ENCODE assay signal across 7 mouse cellular contexts in the genomic region with DNA sequence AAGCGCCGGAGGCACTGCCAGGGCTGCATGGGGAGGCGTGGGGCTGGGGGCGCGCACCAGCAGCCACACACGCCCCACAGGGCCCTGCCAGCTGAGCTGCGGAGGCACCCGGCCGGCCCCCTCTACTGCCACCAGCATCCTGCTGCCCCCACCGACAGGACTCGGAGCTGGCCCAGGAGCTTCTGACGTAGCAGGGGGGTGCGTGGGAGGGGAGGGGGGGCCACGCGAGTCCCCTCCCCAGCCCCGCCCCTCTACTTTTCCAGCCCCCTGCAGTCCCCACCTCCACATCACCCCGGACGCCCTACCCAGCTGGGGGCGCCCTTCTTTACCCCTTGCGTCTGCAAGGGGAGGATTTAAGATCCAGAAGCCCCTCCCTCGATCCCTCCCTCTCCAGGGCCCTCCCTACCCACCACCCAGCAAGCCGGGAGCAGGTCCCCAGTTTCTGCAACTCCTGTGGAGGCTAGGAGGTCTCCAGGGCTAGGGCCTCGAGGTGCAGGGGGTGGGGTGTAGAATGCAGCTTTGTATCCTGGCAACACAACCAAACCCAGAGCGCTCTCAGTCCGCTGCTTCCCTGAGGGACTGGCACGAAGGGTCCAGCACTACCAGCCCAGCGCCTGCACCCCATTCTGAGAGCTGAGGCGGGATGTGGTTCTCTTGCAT. TPM values are rescaled to one million over a fixed set of nuclear protein-coding genes. Genes with fewer than 3 reads are reported as not detected.
A peak's percentile ranks its signal among the peaks of the same experiment; 100 is the strongest.
DNase-seq lines count a peak whose midpoint lies in the region; ATAC-seq and TF ChIP-seq lines count a peak whose summit lies in the region.

No protein-coding gene starts in this region.

- peak overlapping the region; percentile 49; the same call in 1 of the 2 replicates for H3K9ac ChIP-seq in embryonic facial prominence, embryonic 13.5 days
- H3K9ac ChIP-seq in stomach, embryonic 14.5 days (replicated peaks; ENCODE audit: low read depth, low read length) = no peak overlapping the region

- peaks cover 9% of the 10 kb centered on the region; the same call in 1 of the 2 replicates for H3K27me3 ChIP-seq in thymus, adult 2 months (ENCODE audit: control insufficient read depth, insufficient read depth, low read length)
- H3K27me3 ChIP-seq in embryonic facial prominence, embryonic 13.5 days = peaks cover 94% of the 10 kb centered on the region
- peaks cover 26% of the 10 kb centered on the region for H3K27me3 ChIP-seq in stomach, embryonic 14.5 days (ENCODE audit: control insufficient read depth, insufficient read depth, low read length)

- no peak overlapping the region for H3K4me3 ChIP-seq in thymus, adult 2 months (ENCODE audit: control insufficient read depth, insufficient read depth, low read length)
- H3K4me3 ChIP-seq in embryonic facial prominence, embryonic 13.5 days = peak overlapping the region; percentile 67
- peak overlapping the region; percentile 57 for H3K4me3 ChIP-seq in stomach, embryonic 14.5 days (ENCODE audit: low read depth, low read length)

- peak; percentile 16 for DNase-seq in thymus, adult 2 months
- DNase-seq in thymus, adult 18-20 months = no peak
- peak; percentile 84 to 87 for DNase-seq in layer of hippocampus, adult 18-20 months (ENCODE audit: low spot score in 2 of 2)
- DNase-seq in lung, postnatal 10 days = peak; percentile 28
- no peak for DNase-seq in ovary, adult 18-20 months (ENCODE audit: low spot score)

- peaks cover 7% of the 10 kb centered on the region for H3K4me1 ChIP-seq in thymus, adult 2 months (replicated peaks; ENCODE audit: control insufficient read depth, insufficient read depth, low read length)
- peaks cover 67% of the 10 kb centered on the region for H3K4me1 ChIP-seq in embryonic facial prominence, embryonic 13.5 days
- peaks cover 13% of the 10 kb centered on the region for H3K4me1 ChIP-seq in stomach, embryonic 14.5 days (ENCODE audit: control insufficient read depth, insufficient read depth, low read length)

- no peak overlapping the region for H3K27ac ChIP-seq in thymus, adult 2 months (ENCODE audit: control insufficient read depth, insufficient read depth, low read length)
- H3K27ac ChIP-seq in embryonic facial prominence, embryonic 13.5 days = no peak overlapping the region
- H3K27ac ChIP-seq in stomach, embryonic 14.5 days (ENCODE audit: low read length) = no peak overlapping the region

- H3K4me2 ChIP-seq in embryonic facial prominence, embryonic 13.5 days = peak overlapping the region; percentile 96
- H3K4me2 ChIP-seq in stomach, embryonic 14.5 days (replicated peaks; ENCODE audit: low read depth, low read length) = peak overlapping the region; percentile 99

- H3K36me3 ChIP-seq in thymus, adult 2 months (ENCODE audit: control insufficient read depth, insufficient read depth, low read length) = no peaks in the 10 kb centered on the region
- no peaks in the 10 kb centered on the region for H3K36me3 ChIP-seq in embryonic facial prominence, embryonic 13.5 days
- no peaks in the 10 kb centered on the region for H3K36me3 ChIP-seq in stomach, embryonic 14.5 days (ENCODE audit: control insufficient read depth, insufficient read depth, low read length)

- no peak for ATAC-seq in embryonic facial prominence, embryonic 13.5 days (ENCODE audit: insufficient number of reproducible peaks, insufficient read depth, low FRiP score, low TSS enrichment, low read depth)
- ATAC-seq in stomach, embryonic 14.5 days (ENCODE audit: insufficient number of reproducible peaks, insufficient read depth, low FRiP score, low read depth) = no peak; the same call in 1 of the 2 replicates

- 5% methylated on average over 28 of the region's 28 CpGs for WGBS in thymus, adult 2 months
- WGBS in embryonic facial prominence, embryonic 13.5 days = under 1% methylated on average over 26 of the region's 28 CpGs
- WGBS in stomach, embryonic 14.5 days = 1% methylated on average over 26 of the region's 28 CpGs

- no peak for TF ChIP-seq CTCF in thymus, adult 2 months (IDR thresholded peaks at IDR 0.05; ENCODE audit: borderline replicate concordance, control insufficient read depth, extremely low read depth, insufficient read depth, low read length, poor library complexity)

- no peak for TF ChIP-seq POLR2A in thymus, adult 2 months (IDR thresholded peaks at IDR 0.05; ENCODE audit: control insufficient read depth, extremely low read depth, insufficient read depth, low read length, poor library complexity)

- no peaks in the 10 kb centered on the region for H3K9me3 ChIP-seq in embryonic facial prominence, embryonic 13.5 days
- H3K9me3 ChIP-seq in stomach, embryonic 14.5 days (ENCODE audit: control insufficient read depth, low read depth, low read length) = no peaks in the 10 kb centered on the region

RNA-seq across cellular contexts. Expression of gene Srcin1, which starts 2.0 kb away (rescaled TPM):
- polyA plus RNA-seq in thymus, adult 2 months (2012; rRNA removed) = 0.32 and 0.55 TPM in 2 replicates
- 0.76 and 1.2 TPM in 2 replicates for polyA plus RNA-seq in embryonic facial prominence, embryonic 13.5 days (2015; fragmentation: Nextera tagmentation; extraction: Ambion mirVana)
- 100 to 1,000 TPM; 218 to 221 TPM for total RNA-seq in layer of hippocampus, adult 18-20 months (2021)
- polyA plus RNA-seq in stomach, embryonic 14.5 days (2014; fragmentation: Nextera tagmentation; extraction: Ambion mirVana) = 0.49 and 0.64 TPM in 2 replicates

RNA-seq across cellular contexts. Expression of gene Epop, which starts 55.5 kb away (rescaled TPM):
- polyA plus RNA-seq in thymus, adult 2 months (2012; rRNA removed) = 5.6 and 8.4 TPM in 2 replicates
- polyA plus RNA-seq in embryonic facial prominence, embryonic 13.5 days (2015; fragmentation: Nextera tagmentation; extraction: Ambion mirVana) = 4.3 and 7.2 TPM in 2 replicates
- total RNA-seq in layer of hippocampus, adult 18-20 months (2021) = 10 to 100 TPM; 46.1 to 48.8 TPM
- polyA plus RNA-seq in stomach, embryonic 14.5 days (2014; fragmentation: Nextera tagmentation; extraction: Ambion mirVana) = 2.7 and 3.6 TPM in 2 replicates

Comparison
In these comparisons a context has a peak if more than half of its experiments do, and no peak if none do; other contexts are left out.
1. DNase-seq: peak in thymus, adult 2 months (single experiment), layer of hippocampus, adult 18-20 months (2 of 2) and lung, postnatal 10 days (single experiment); none in thymus, adult 18-20 months (0 of 2) and ovary, adult 18-20 months (single experiment).